Mouse (Mus musculus) CH12.LX (cell line): ENCODE measurements around the gene Dhdds.

Experiments
- CTCF ChIP-seq, 2 experiments: IDR thresholded peaks in 1 of 2; conservative IDR thresholded peaks in 1 of 2; 2 replicates each; pipeline ENCODE4 v1.5.1; 2011 to 2012; ENCODE audit warnings: low read depth in 2 of 2, low read length in 2 of 2, improper control_type of control experiment in 1 of 2, inconsistent platforms in 1 of 2, mild to moderate bottlenecking in 1 of 2, moderate library complexity in 1 of 2
- EP300 ChIP-seq: IDR thresholded peaks from 2 replicates; pipeline ENCODE4 v1.6.1; 2011; ENCODE audit warnings: low read length, improper control_type of control experiment
- HCFC1 ChIP-seq: IDR thresholded peaks from 2 replicates; pipeline ENCODE4 v1.6.1; 2012; ENCODE audit warnings: low read depth, mild to moderate bottlenecking, inconsistent platforms, low read length, improper control_type of control experiment
- NELFE ChIP-seq: IDR thresholded peaks from 2 replicates; pipeline ENCODE4 v1.6.1; 2011; ENCODE audit warnings: low read depth, low read length, improper control_type of control experiment
- NRF1 ChIP-seq: IDR thresholded peaks from 2 replicates; pipeline ENCODE4 v1.6.1; 2014; ENCODE audit warnings: low read depth, mild to moderate bottlenecking, inconsistent platforms, low read length, improper control_type of control experiment, moderate library complexity
- RAD21 ChIP-seq: IDR thresholded peaks from 2 replicates; pipeline ENCODE4 v1.6.1; 2011; ENCODE audit warnings: low read depth, mild to moderate bottlenecking, low read length, improper control_type of control experiment, moderate library complexity
- SIN3A ChIP-seq: IDR thresholded peaks from 2 replicates; pipeline ENCODE4 v1.6.1; 2012; ENCODE audit warnings: low read length, improper control_type of control experiment, inconsistent platforms
- ZNF384 ChIP-seq: IDR thresholded peaks from 2 replicates; pipeline ENCODE4 v1.6.1; 2012; ENCODE audit warnings: low read depth, low read length, improper control_type of control experiment, inconsistent platforms

- TF ChIP-seq NRF1 = no peak
- TF ChIP-seq CTCF (conservative IDR thresholded peaks at IDR 0.05 in 1 of 2, IDR thresholded peaks at IDR 0.05 in 1 of 2; ENCODE audit: low read depth in 2 of 2, low read length in 2 of 2) = no peak
- no peak for TF ChIP-seq ZNF384
- no peak for TF ChIP-seq EP300
- no peak for TF ChIP-seq RAD21
- TF ChIP-seq HCFC1 = no peak
- TF ChIP-seq SIN3A = no peak
- TF ChIP-seq NELFE = no peak
Measured at GRCm38 (mm10) chr4:133969114-133969770, 31.5 kb downstream of the Dhdds start.
